Mouse (Mus musculus) heart, embryonic 11.5 days (tissue): ENCODE measurements around the gene Rab3ip. TPM values are rescaled to one million over a fixed set of nuclear protein-coding genes. Genes with fewer than 3 reads are reported as not detected.

Experiments used
- ATAC-seq: fragments of 200-750 bp; cut with Nextera tagmentation; replicated peaks from 2 replicates; pipeline ENCODE4 v1.8.0; 2017; ENCODE audit warnings: moderate library complexity; ENCODE audit not compliant: insufficient number of reproducible peaks, low FRiP score, low TSS enrichment
- H3K27ac ChIP-seq: fragments of 300-500 bp; sonication (generic); 2 replicates; pipeline ENCODE4 v1.5.1; 2014; ENCODE audit warnings: mild to moderate bottlenecking, low read depth, low read length
- H3K27me3 ChIP-seq: fragments of 300-500 bp; sonication (generic); 2 replicates; pipeline ENCODE4 v1.6.1; 2014; ENCODE audit warnings: mild to moderate bottlenecking, low read length, mixed read lengths; ENCODE audit not compliant: control insufficient read depth, insufficient read depth
- H3K36me3 ChIP-seq: fragments of 300-500 bp; sonication (generic); 2 replicates; pipeline ENCODE4 v1.6.1; 2014; ENCODE audit warnings: mild to moderate bottlenecking, low read length, moderate library complexity, mixed read lengths; ENCODE audit not compliant: control insufficient read depth, insufficient read depth
- H3K4me1 ChIP-seq: fragments of 300-500 bp; sonication (generic); 2 replicates; pipeline ENCODE4 v1.6.1; 2014; ENCODE audit warnings: low read length; ENCODE audit not compliant: control insufficient read depth, insufficient read depth
- H3K4me2 ChIP-seq: fragments of 300-500 bp; sonication (generic); 2 replicates; pipeline ENCODE4 v1.6.1; 2014; ENCODE audit warnings: mild to moderate bottlenecking, moderate library complexity
- H3K4me3 ChIP-seq: fragments of 300-500 bp; sonication (generic); 2 replicates; pipeline ENCODE4 v1.5.1; 2014; ENCODE audit warnings: low read depth, low read length
- H3K9ac ChIP-seq: fragments of 300-500 bp; sonication (generic); 2 replicates; pipeline ENCODE4 v1.6.1; 2014; ENCODE audit warnings: mild to moderate bottlenecking, low read depth, low read length, moderate library complexity
- H3K9me3 ChIP-seq: fragments of 300-500 bp; sonication (generic); replicated peaks from 2 replicates; pipeline ENCODE4 v1.6.1; 2016; ENCODE audit warnings: low read length; ENCODE audit not compliant: control insufficient read depth
- WGBS: fragments of 180-500 bp; shearing (Covaris S2); extraction: QIAGEN DNeasy Blood & Tissue Kit; methylation state at CpG from one replicate; pipeline ENCODE4 v1.1.7; 2014; ENCODE audit not compliant: insufficient replicate concordance; 5-methylcytosine and 5-hydroxymethylcytosine counted together
- polyA plus RNA-seq: library from polyadenylated mRNA; unstranded; fragments of >200 nt; fragmentation: Nextera tagmentation; extraction: Ambion mirVana; gene quantifications from 2 replicates; pipeline ENCODE4 v1.2.1, GENCODE M21; 2014

Rab3ip gene
- polyA plus RNA-seq, 1 experiment from 2014 or later, result 56.9 TPM

DNA sequence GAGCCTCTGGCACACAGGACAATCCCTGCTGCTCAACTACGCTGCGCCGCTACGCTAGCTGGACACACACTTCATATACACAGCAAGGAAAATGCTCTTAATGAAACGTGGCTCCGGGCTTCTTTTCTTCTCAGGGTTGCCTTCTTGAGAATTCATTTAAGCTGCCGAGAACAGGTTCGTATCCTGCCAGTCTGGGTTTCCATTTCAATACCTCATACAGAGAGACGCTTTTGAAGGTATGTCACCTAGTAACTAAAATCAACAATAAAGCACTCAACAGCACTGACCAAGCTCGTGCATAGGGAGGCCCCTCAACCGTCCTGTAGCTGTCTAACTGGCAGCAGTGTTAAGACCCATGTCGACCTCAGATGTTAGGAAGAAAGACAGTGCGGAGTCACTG, 18.2 kb downstream of the Rab3ip start:
- 86% methylated on average over 13 of the region's 13 CpGs for WGBS
- no peak for ATAC-seq
- no peak overlapping the region for H3K4me3 ChIP-seq
- no peak overlapping the region for H3K9ac ChIP-seq
- H3K4me2 ChIP-seq, result no peak overlapping the region
- no peaks in the 10 kb centered on the region for H3K4me1 ChIP-seq
- H3K27ac ChIP-seq, result no peak overlapping the region
- H3K27me3 ChIP-seq, result no peaks in the 10 kb centered on the region
- no peaks in the 10 kb centered on the region for H3K9me3 ChIP-seq
- peaks cover 15% of the 10 kb centered on the region for H3K36me3 ChIP-seq

DNA sequence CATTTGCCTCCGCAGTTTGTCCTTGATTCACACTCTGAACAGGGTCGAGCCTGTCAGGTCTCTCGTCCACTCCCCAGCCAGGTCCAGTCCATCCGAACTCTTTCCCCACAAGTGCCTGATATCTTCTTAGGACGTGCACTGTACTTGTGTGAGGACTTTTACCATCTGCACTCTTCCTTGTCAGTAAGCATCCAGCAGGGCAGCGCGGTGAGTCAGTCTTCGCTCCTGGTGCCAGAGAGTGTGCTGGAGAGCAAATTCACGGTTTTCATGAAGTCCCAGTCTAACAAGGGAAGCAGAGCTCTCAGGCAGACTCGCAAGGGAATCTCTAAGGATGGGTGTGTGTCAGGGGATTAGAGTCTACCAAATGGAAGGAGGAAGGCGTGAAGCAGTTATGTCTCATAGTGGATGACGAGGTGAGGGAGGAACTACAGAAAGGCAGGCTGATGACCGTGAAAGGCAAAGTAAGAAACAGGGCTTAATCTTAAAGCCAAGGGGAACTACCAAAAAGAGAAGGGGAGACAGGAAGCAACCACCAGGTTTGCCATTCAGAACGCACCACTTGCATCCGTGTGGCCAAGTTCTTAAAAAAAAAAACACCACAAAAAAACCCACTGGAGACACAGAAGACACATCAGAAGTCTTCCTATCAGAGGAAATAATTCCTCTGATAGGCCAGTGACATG, 18.9 kb downstream of the Rab3ip start:
- 73% methylated on average over 15 of the region's 15 CpGs for WGBS
- Histone ChIP-seq H3K4me2 (no peak overlapping the region), H3K9ac (no peak overlapping the region), H3K4me1 (no peaks in the 10 kb centered on the region), H3K27me3 (no peaks in the 10 kb centered on the region), H3K9me3 (no peaks in the 10 kb centered on the region), H3K27ac (no peak overlapping the region), H3K36me3 (0 out of 2 replicates have a peak, but pooled peaks cover 8% of the 10 kb centered on the region), H3K4me3 (no peak overlapping the region)
- ATAC-seq, result no peak

- no peaks in the 10 kb centered on the region for H3K9me3 ChIP-seq
- no peaks in the 10 kb centered on the region for H3K4me1 ChIP-seq
- no peak overlapping the region for H3K4me2 ChIP-seq
- H3K27me3 ChIP-seq, result no peaks in the 10 kb centered on the region
- 70% methylated on average over 6 of the region's 7 CpGs for WGBS
- no peak for ATAC-seq
- H3K4me3 ChIP-seq, result no peak overlapping the region
- 0 out of 2 replicates have a peak, but pooled peaks cover 8% of the 10 kb centered on the region for H3K36me3 ChIP-seq
- no peak overlapping the region for H3K9ac ChIP-seq
- H3K27ac ChIP-seq, result no peak overlapping the region
These were observed 19.6 kb downstream of the Rab3ip start for GRCm38 (mm10) chr10:116930936-116931335.

DNA sequence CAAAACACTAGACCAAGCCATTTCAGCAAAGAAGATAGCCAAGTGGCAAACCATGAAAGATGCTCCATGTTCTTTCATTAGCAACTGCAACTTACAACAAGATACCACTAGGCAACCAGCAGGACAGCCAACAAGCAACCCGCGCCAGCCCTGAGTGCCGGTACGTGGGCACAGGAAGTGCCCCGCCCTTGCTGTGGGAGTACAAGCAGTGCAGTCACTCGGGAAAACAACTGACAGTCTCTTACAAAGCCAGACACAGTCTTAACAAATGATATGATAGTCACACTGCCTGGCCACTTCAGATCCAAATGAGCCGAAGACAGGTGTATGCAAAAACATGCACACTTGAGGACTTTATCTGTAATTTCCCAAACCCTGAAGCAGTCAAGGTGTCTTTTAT, 20.1 kb downstream of the Rab3ip start:
- no peak for ATAC-seq
- no peak overlapping the region for H3K27ac ChIP-seq
- no peaks in the 10 kb centered on the region for H3K27me3 ChIP-seq
- H3K4me3 ChIP-seq, result no peak overlapping the region
- no peaks in the 10 kb centered on the region for H3K4me1 ChIP-seq
- no peak overlapping the region for H3K9ac ChIP-seq
- WGBS, result 65% methylated on average over 7 of the region's 7 CpGs
- 0 out of 2 replicates have a peak, but pooled peaks cover 8% of the 10 kb centered on the region for H3K36me3 ChIP-seq
- no peaks in the 10 kb centered on the region for H3K9me3 ChIP-seq
- no peak overlapping the region for H3K4me2 ChIP-seq

DNA sequence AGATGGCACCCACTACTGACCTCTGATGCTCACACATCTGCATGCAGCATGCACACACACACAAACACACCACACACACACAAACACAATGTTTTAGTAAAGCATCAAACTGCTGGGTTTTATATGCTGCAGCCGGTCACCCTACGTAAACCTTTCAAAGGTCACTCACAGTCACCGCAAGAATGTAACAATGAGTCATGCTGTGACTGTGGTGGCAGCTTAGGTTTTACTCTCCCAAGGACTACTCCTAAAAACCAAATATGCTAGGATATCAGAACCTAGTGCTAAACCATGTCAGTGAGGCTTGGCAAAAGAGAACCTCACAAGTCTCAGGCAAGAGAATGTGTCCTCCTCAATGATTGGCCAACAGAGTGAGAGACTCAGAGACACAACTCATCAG, 21.7 kb downstream of the Rab3ip start:
- Histone ChIP-seq H3K4me3 (no peak overlapping the region), H3K4me1 (no peaks in the 10 kb centered on the region), H3K27me3 (no peaks in the 10 kb centered on the region), H3K9me3 (no peaks in the 10 kb centered on the region), H3K4me2 (no peak overlapping the region), H3K27ac (no peak overlapping the region), H3K9ac (no peak overlapping the region), H3K36me3 (peaks cover 11% of the 10 kb centered on the region; the same call in 1 of the 2 replicates)
- 87% methylated on average over 3 of the region's 3 CpGs for WGBS
- ATAC-seq, result no peak

- H3K4me2 ChIP-seq, result no peak overlapping the region
- no peak for ATAC-seq
- H3K27me3 ChIP-seq, result no peaks in the 10 kb centered on the region
- H3K4me3 ChIP-seq, result no peak overlapping the region
- no peak overlapping the region for H3K27ac ChIP-seq
- 88% methylated on average over 11 of the region's 11 CpGs for WGBS
- H3K9me3 ChIP-seq, result no peaks in the 10 kb centered on the region
- H3K4me1 ChIP-seq, result no peaks in the 10 kb centered on the region
- peaks cover 14% of the 10 kb centered on the region; the same call in 1 of the 2 replicates for H3K36me3 ChIP-seq
- H3K9ac ChIP-seq, result no peak overlapping the region
These were observed 24.0 kb downstream of the Rab3ip start for GRCm38 (mm10) chr10:116926428-116927113.

- H3K4me3 ChIP-seq, result no peak overlapping the region
- H3K9ac ChIP-seq, result no peak overlapping the region
- no peaks in the 10 kb centered on the region for H3K27me3 ChIP-seq
- H3K4me2 ChIP-seq, result no peak overlapping the region
- ATAC-seq, result no peak
- no peaks in the 10 kb centered on the region for H3K4me1 ChIP-seq
- H3K9me3 ChIP-seq, result no peaks in the 10 kb centered on the region
- peaks cover 12% of the 10 kb centered on the region; the same call in 1 of the 2 replicates for H3K36me3 ChIP-seq
- WGBS, result 86% methylated on average over 19 of the region's 19 CpGs
- H3K27ac ChIP-seq, result no peak overlapping the region
These were observed 26.7 kb downstream of the Rab3ip start for GRCm38 (mm10) chr10:116923651-116924495.

GRCm38 (mm10) chr10:116922161-116922560, 28.4 kb downstream of the Rab3ip start:
- Histone ChIP-seq H3K36me3 (peaks cover 8% of the 10 kb centered on the region; the same call in 1 of the 2 replicates), H3K27me3 (no peaks in the 10 kb centered on the region), H3K9me3 (no peaks in the 10 kb centered on the region), H3K4me1 (no peaks in the 10 kb centered on the region), H3K27ac (no peak overlapping the region), H3K9ac (no peak overlapping the region), H3K4me2 (no peak overlapping the region), H3K4me3 (no peak overlapping the region)
- no peak for ATAC-seq
- 87% methylated on average over 15 of the region's 15 CpGs for WGBS
